Mouse (Mus musculus) limb, embryonic 15.5 days (tissue): ENCODE data around the gene Il31. TPM values are rescaled to one million over a fixed set of nuclear protein-coding genes. Genes with fewer than 3 reads are reported as not detected.
A peak's percentile ranks its signal among the peaks of the same experiment; 100 is the strongest.
"Not testable (repeated sequence)": the region's sequence is repeated elsewhere in the genome, so short reads cannot be mapped to it uniquely, and the experiment has no call there.

Experiments used
- ATAC-seq: fragments of 200-750 bp; cut with Nextera tagmentation; 2 replicates; pipeline ENCODE4 v1.8.0; 2017; ENCODE audit warnings: low read depth, moderate TSS enrichment; ENCODE audit not compliant: insufficient number of reproducible peaks, low FRiP score, low TSS enrichment
- H3K27ac ChIP-seq: fragments of 300-500 bp; sonication (generic); 2 replicates; pipeline ENCODE4 v1.5.1; 2015; ENCODE audit warnings: moderate library complexity, mild to moderate bottlenecking, inconsistent platforms
- H3K27me3 ChIP-seq: fragments of 300-500 bp; sonication (generic); 2 replicates; pipeline ENCODE4 v1.6.1; 2015; ENCODE audit warnings: inconsistent platforms
- H3K36me3 ChIP-seq: fragments of 300-500 bp; sonication (generic); 2 replicates; pipeline ENCODE4 v1.6.1; 2015; ENCODE audit warnings: inconsistent platforms
- H3K4me1 ChIP-seq: fragments of 300-500 bp; sonication (generic); 2 replicates; pipeline ENCODE4 v1.6.1; 2015; ENCODE audit warnings: inconsistent platforms
- H3K4me2 ChIP-seq: fragments of 300-500 bp; sonication (generic); 2 replicates; pipeline ENCODE4 v1.6.1; 2015; ENCODE audit warnings: mild to moderate bottlenecking, inconsistent platforms
- H3K4me3 ChIP-seq: fragments of 300-500 bp; sonication (generic); 2 replicates; pipeline ENCODE4 v1.5.1; 2015; ENCODE audit warnings: mild to moderate bottlenecking, inconsistent platforms
- H3K9ac ChIP-seq: fragments of 300-500 bp; sonication (generic); 2 replicates; pipeline ENCODE4 v1.6.1; 2015; ENCODE audit warnings: inconsistent platforms
- H3K9me3 ChIP-seq: fragments of 300-500 bp; sonication (generic); 2 replicates; pipeline ENCODE4 v1.6.1; 2016; ENCODE audit warnings: inconsistent platforms
- WGBS: fragments of 180-500 bp; shearing (Covaris S2); methylation state at CpG from one replicate; pipeline ENCODE4 v1.1.7; 2015; 5-methylcytosine and 5-hydroxymethylcytosine counted together
- polyA plus RNA-seq: library from polyadenylated mRNA; unstranded; fragments of >200 nt; fragmentation: Nextera tagmentation; extraction: Ambion mirVana; gene quantifications from 2 replicates; pipeline ENCODE4 v1.2.1, GENCODE M21; 2015

Gene Il31
- polyA plus RNA-seq, 1 experiment from 2014 or later: not detected

GRCm38 (mm10) chr5:123512102-123512501 is 22.8 kb upstream of the Il31 start:
- Histone ChIP-seq H3K9me3 (no peaks in the 10 kb centered on the region), H3K4me1 (peaks cover 27% of the 10 kb centered on the region), H3K27ac (no peak overlapping the region), H3K9ac (no peak overlapping the region), H3K4me3 (no peak overlapping the region), H3K27me3 (peaks cover 13% of the 10 kb centered on the region), H3K4me2 (no peak overlapping the region), H3K36me3 (peaks cover 34% of the 10 kb centered on the region)
- 68% methylated on average over 3 of the region's 3 CpGs for whole genome bisulfite sequencing
- no peak for ATAC-seq

GRCm38 (mm10) chr5:123511426-123511825 is 22.1 kb upstream of the Il31 start:
- H3K9me3 ChIP-seq, H3K4me2 ChIP-seq, ATAC-seq, H3K4me3 ChIP-seq, H3K9ac ChIP-seq, H3K27ac ChIP-seq: not testable (repeated sequence)
- peaks cover 27% of the 10 kb centered on the region for H3K36me3 ChIP-seq
- H3K27me3 ChIP-seq: peaks cover 15% of the 10 kb centered on the region
- peaks cover 27% of the 10 kb centered on the region for H3K4me1 ChIP-seq
- WGBS: 71% methylated on average over 3 of the region's 3 CpGs

- peaks cover 16% of the 10 kb centered on the region for H3K36me3 ChIP-seq
- no peaks in the 10 kb centered on the region for H3K9me3 ChIP-seq
- no peak within 1 kb of the TSS for H3K9ac ChIP-seq
- no peak within 1 kb of the TSS for H3K4me3 ChIP-seq
- no peak within 1 kb of the TSS for H3K27ac ChIP-seq
- peaks cover 19% of the 10 kb centered on the region for H3K27me3 ChIP-seq
- H3K4me2 ChIP-seq: no peak within 1 kb of the TSS
- H3K4me1 ChIP-seq: peaks cover 27% of the 10 kb centered on the region
- no peak for ATAC-seq
- WGBS: 78% methylated on average over 5 of the region's 5 CpGs
Observed at GRCm38 (mm10) chr5:123510160-123510559, 20.9 kb upstream of the Il31 start, which contains the start of gene B3gnt4. Gene B3gnt4 (plus strand): TSS chr5:123510460.

- Histone ChIP-seq H3K9ac (peak overlapping the region; percentile 45), H3K4me2 (peak overlapping the region; percentile 88), H3K27ac (no peak overlapping the region), H3K9me3 (no peaks in the 10 kb centered on the region), H3K27me3 (peaks cover 19% of the 10 kb centered on the region), H3K4me3 (peak overlapping the region; percentile 65), H3K36me3 (peaks cover 13% of the 10 kb centered on the region), H3K4me1 (peaks cover 27% of the 10 kb centered on the region)
- WGBS: 5% methylated on average over 12 of the region's 12 CpGs
- ATAC-seq: no peak
Observed at GRCm38 (mm10) chr5:123508921-123509320, 19.6 kb upstream of the Il31 start.

- no peaks in the 10 kb centered on the region for H3K9me3 ChIP-seq
- peak; percentile 51 for ATAC-seq
Observed at GRCm38 (mm10) chr5:123507936-123508723, 18.8 kb upstream of the Il31 start.

GRCm38 (mm10) chr5:123501973-123502372 is 12.7 kb upstream of the Il31 start:
- H3K27ac ChIP-seq: no peak overlapping the region
- peaks cover 14% of the 10 kb centered on the region for H3K27me3 ChIP-seq
- peaks cover 13% of the 10 kb centered on the region for H3K4me1 ChIP-seq
- H3K4me3 ChIP-seq: no peak overlapping the region
- no peak for ATAC-seq
- H3K36me3 ChIP-seq: no peaks in the 10 kb centered on the region
- no peak overlapping the region for H3K9ac ChIP-seq
- no peaks in the 10 kb centered on the region for H3K9me3 ChIP-seq
- WGBS: 69% methylated on average over 4 of the region's 4 CpGs
- no peak overlapping the region for H3K4me2 ChIP-seq

More at GRCm38 (mm10) chr5:123507936-123508723, 18.8 kb upstream of the Il31 start:
- Histone ChIP-seq H3K4me3 (peak overlapping the region; percentile 65), H3K27me3 (peaks cover 19% of the 10 kb centered on the region), H3K9ac (peak overlapping the region; percentile 45), H3K27ac (no peak overlapping the region), H3K4me1 (peaks cover 32% of the 10 kb centered on the region), H3K4me2 (peak overlapping the region; percentile 88), H3K36me3 (peaks cover 13% of the 10 kb centered on the region)
- under 1% methylated on average over 59 of the region's 59 CpGs for WGBS

- Histone ChIP-seq H3K4me1 (peaks cover 18% of the 10 kb centered on the region), H3K9me3 (no peaks in the 10 kb centered on the region), H3K36me3 (no peaks in the 10 kb centered on the region), H3K4me2 (no peak overlapping the region), H3K27me3 (peaks cover 10% of the 10 kb centered on the region), H3K4me3 (no peak overlapping the region), H3K9ac (no peak overlapping the region), H3K27ac (no peak overlapping the region)
- WGBS: 46% methylated on average over 4 of the region's 4 CpGs
- ATAC-seq: no peak
Observed at GRCm38 (mm10) chr5:123499717-123500116, 10.4 kb upstream of the Il31 start.

GRCm38 (mm10) chr5:123489935-123490334 is 646 bp upstream of the Il31 start:
- WGBS: 38% methylated on average over 9 of the region's 9 CpGs
- Histone ChIP-seq H3K27ac (no peak overlapping the region), H3K9me3 (no peaks in the 10 kb centered on the region), H3K9ac (no peak overlapping the region), H3K4me3 (no peak overlapping the region), H3K4me1 (peaks cover 7% of the 10 kb centered on the region), H3K27me3 (no peaks in the 10 kb centered on the region), H3K36me3 (no peaks in the 10 kb centered on the region), H3K4me2 (no peak overlapping the region)
- ATAC-seq: no peak

GRCm38 (mm10) chr5:123487659-123488395 is 1.5 kb downstream of the Il31 start:
- H3K4me2 ChIP-seq: no peak overlapping the region
- H3K4me3 ChIP-seq: no peak overlapping the region
- no peak overlapping the region for H3K27ac ChIP-seq
- WGBS: 81% methylated on average over 11 of the region's 11 CpGs
- ATAC-seq: no peak
- H3K9me3 ChIP-seq: no peaks in the 10 kb centered on the region
- H3K4me1 ChIP-seq: peaks cover 7% of the 10 kb centered on the region
- H3K36me3 ChIP-seq: no peaks in the 10 kb centered on the region
- no peak overlapping the region for H3K9ac ChIP-seq
- no peaks in the 10 kb centered on the region for H3K27me3 ChIP-seq

- Histone ChIP-seq H3K4me3 (no peak overlapping the region), H3K27me3 (no peaks in the 10 kb centered on the region), H3K9ac (no peak overlapping the region), H3K4me1 (peaks cover 5% of the 10 kb centered on the region), H3K9me3 (no peaks in the 10 kb centered on the region), H3K4me2 (no peak overlapping the region), H3K36me3 (no peaks in the 10 kb centered on the region), H3K27ac (no peak overlapping the region)
- ATAC-seq: no peak
- 81% methylated on average over 5 of the region's 5 CpGs for WGBS
Observed at GRCm38 (mm10) chr5:123473817-123474216, 15.5 kb downstream of the Il31 start.

GRCm38 (mm10) chr5:123470784-123471400 is 18.4 kb downstream of the Il31 start:
- H3K4me1 ChIP-seq: peaks cover 5% of the 10 kb centered on the region
- no peaks in the 10 kb centered on the region for H3K27me3 ChIP-seq
- H3K9me3 ChIP-seq: no peaks in the 10 kb centered on the region
- H3K36me3 ChIP-seq: no peaks in the 10 kb centered on the region
- H3K4me3 ChIP-seq: peak overlapping the region; percentile 7; the same call in 1 of the 2 replicates
- no peak for ATAC-seq
- peak overlapping the region; percentile 36 for H3K4me2 ChIP-seq
- H3K9ac ChIP-seq: no peak overlapping the region
- WGBS: 19% methylated on average over 10 of the region's 10 CpGs
- H3K27ac ChIP-seq: peak overlapping the region; percentile 17; the same call in 1 of the 2 replicates

- Histone ChIP-seq H3K27me3 (no peaks in the 10 kb centered on the region), H3K36me3 (no peaks in the 10 kb centered on the region), H3K4me3 (no peak overlapping the region), H3K27ac (no peak overlapping the region), H3K9me3 (no peaks in the 10 kb centered on the region), H3K9ac (no peak overlapping the region), H3K4me1 (no peaks in the 10 kb centered on the region), H3K4me2 (no peak overlapping the region)
- no peak for ATAC-seq
- 69% methylated on average over 1 of the region's 1 CpGs for WGBS
Observed at GRCm38 (mm10) chr5:123464638-123465037, 24.7 kb downstream of the Il31 start.
